Mouse (Mus musculus) MEL (cell line): ENCODE data around the gene Coq8b.

Source experiments
- CHD1 ChIP-seq: IDR thresholded peaks from 2 replicates; pipeline ENCODE4 v1.6.1; 2012; ENCODE audit warnings: low read depth, mild to moderate bottlenecking, inconsistent platforms, low read length, improper control_type of control experiment
- CHD2 ChIP-seq: IDR thresholded peaks from 2 replicates; pipeline ENCODE4 v1.6.1; 2011; ENCODE audit warnings: low read length, improper control_type of control experiment
- CTCF ChIP-seq, 3 experiments: IDR thresholded peaks in 2 of 3; conservative IDR thresholded peaks in 1 of 3; 2 replicates each; pipeline ENCODE4 v1.5.1; 2011 to 2012; ENCODE audit warnings: low read length in 3 of 3, low read depth in 2 of 3, mild to moderate bottlenecking in 2 of 3, improper control_type of control experiment in 1 of 3, inconsistent platforms in 1 of 3, mixed read lengths in 1 of 3, moderate library complexity in 1 of 3; ENCODE audit not compliant: control insufficient read depth in 1 of 3, insufficient read depth in 1 of 3, poor library complexity in 1 of 3, severe bottlenecking in 1 of 3
- EP300 ChIP-seq, 2 experiments: IDR thresholded peaks; 2 replicates each; pipeline ENCODE4 v1.6.1; 2011; ENCODE audit warnings: improper control_type of control experiment in 2 of 2, low read length in 2 of 2, low read depth in 1 of 2, mild to moderate bottlenecking in 1 of 2
- MAZ ChIP-seq: IDR thresholded peaks from 2 replicates; pipeline ENCODE4 v1.6.1; 2012; ENCODE audit warnings: low read depth, mild to moderate bottlenecking, inconsistent platforms, low read length, improper control_type of control experiment
- MEF2A ChIP-seq: IDR thresholded peaks from 2 replicates; pipeline ENCODE4 v1.6.1; 2014; ENCODE audit warnings: low read depth, mild to moderate bottlenecking, inconsistent platforms, low read length, improper control_type of control experiment; ENCODE audit not compliant: poor library complexity, insufficient replicate concordance, severe bottlenecking; ENCODE audit errors: extremely low read depth
- POLR2A ChIP-seq, 2 experiments: IDR thresholded peaks; 2 replicates each; pipeline ENCODE4 v1.6.1; 2011 to 2012; ENCODE audit warnings: low read length in 2 of 2, mild to moderate bottlenecking in 2 of 2, control low read depth in 1 of 2, improper control_type of control experiment in 1 of 2, low read depth in 1 of 2, moderate library complexity in 1 of 2; ENCODE audit not compliant: control insufficient read depth in 1 of 2, insufficient read depth in 1 of 2, poor library complexity in 1 of 2
- RAD21 ChIP-seq: IDR thresholded peaks from 2 replicates; pipeline ENCODE4 v1.6.1; 2011; ENCODE audit warnings: mild to moderate bottlenecking, low read depth, low read length, improper control_type of control experiment
- RCOR1 ChIP-seq: IDR thresholded peaks from 2 replicates; pipeline ENCODE4 v1.6.1; 2012; ENCODE audit warnings: low read depth, mild to moderate bottlenecking, inconsistent platforms, low read length, improper control_type of control experiment
- SMC3 ChIP-seq: IDR thresholded peaks from 2 replicates; pipeline ENCODE4 v1.6.1; 2011; ENCODE audit warnings: low read depth, low read length, improper control_type of control experiment
- TCF12 ChIP-seq: IDR thresholded peaks from 2 replicates; pipeline ENCODE4 v1.6.1; 2014; ENCODE audit warnings: low read depth, mild to moderate bottlenecking, inconsistent platforms, low read length, improper control_type of control experiment, moderate library complexity
- USF1 ChIP-seq: IDR thresholded peaks from 2 replicates; pipeline ENCODE4 v1.6.1; 2014; ENCODE audit warnings: low read depth, mild to moderate bottlenecking, inconsistent platforms, low read length, improper control_type of control experiment, moderate library complexity
- ZKSCAN1 ChIP-seq: IDR thresholded peaks from 2 replicates; pipeline ENCODE4 v1.6.1; 2012; ENCODE audit warnings: low read depth, mild to moderate bottlenecking, inconsistent platforms, low read length, improper control_type of control experiment, moderate library complexity

GRCm38 (mm10) chr7:27238568-27238967 is 5.7 kb downstream of the Coq8b start:
- TF ChIP-seq ZKSCAN1 (no peak), CTCF (IDR thresholded peaks at IDR 0.05 in 2 of 3, conservative IDR thresholded peaks at IDR 0.05 in 1 of 3; ENCODE audit: control insufficient read depth in 1 of 3, insufficient read depth in 1 of 3, low read depth in 2 of 3, low read length in 3 of 3, poor library complexity in 1 of 3, severe bottlenecking in 1 of 3) (no peak), POLR2A (IDR thresholded peaks at IDR 0.05; ENCODE audit: control insufficient read depth in 1 of 2, insufficient read depth in 1 of 2, low read depth in 1 of 2, low read length in 2 of 2, poor library complexity in 1 of 2) (no peak), MEF2A (no peak), USF1 (no peak), EP300 (IDR thresholded peaks at IDR 0.05; ENCODE audit: low read depth in 1 of 2, low read length in 2 of 2) (no peak), TCF12 (no peak), MAZ (no peak), RAD21 (no peak), RCOR1 (no peak), CHD2 (no peak), SMC3 (no peak), CHD1 (no peak)
